Mouse (Mus musculus) erythroblast, embryonic 14.5 days (primary cell): Measurements from ENCODE around the gene St6galnac3. TPM values are rescaled to one million over a fixed set of nuclear protein-coding genes. Genes with fewer than 3 reads are reported as not detected.

ENCODE experiments used
- H3K27me3 ChIP-seq: 2 replicates; pipeline ENCODE4 v1.6.1; 2012; ENCODE audit warnings: inconsistent platforms; ENCODE audit not compliant: control insufficient read depth
- H3K36me3 ChIP-seq: 2 replicates; pipeline ENCODE4 v1.6.1; 2012; ENCODE audit warnings: mild to moderate bottlenecking, inconsistent platforms; ENCODE audit not compliant: control insufficient read depth
- H3K4me1 ChIP-seq: 2 replicates; pipeline ENCODE4 v1.6.1; 2012; ENCODE audit warnings: inconsistent platforms; ENCODE audit not compliant: control insufficient read depth
- H3K4me3 ChIP-seq: replicated peaks from 2 replicates; pipeline ENCODE3; 2012; ENCODE audit warnings: moderate library complexity, mild to moderate bottlenecking, inconsistent platforms
- H3K9me3 ChIP-seq: 2 replicates; pipeline ENCODE4 v1.6.1; 2012; ENCODE audit warnings: low read length, inconsistent platforms, mixed read lengths; ENCODE audit not compliant: control insufficient read depth
- GATA1 ChIP-seq: IDR thresholded peaks from 2 replicates; pipeline ENCODE4 v1.6.1; 2012; ENCODE audit warnings: low read length, inconsistent platforms, mixed read lengths
- TAL1 ChIP-seq: IDR thresholded peaks from 3 replicates; pipeline ENCODE4 v1.6.1; 2012; ENCODE audit warnings: low read length, inconsistent platforms, mixed read lengths
- polyA plus RNA-seq: library from polyadenylated mRNA; stranded (reverse); fragments of >175 nt; gene quantifications from 2 replicates; pipeline ENCODE4 v1.2.3, GENCODE M21; 2012

St6galnac3 gene
- polyA plus RNA-seq, 1 experiment, result 0.17 TPM

- no peaks in the 10 kb centered on the region; the same call in 1 of the 2 replicates for H3K9me3 ChIP-seq
- no peaks in the 10 kb centered on the region for H3K36me3 ChIP-seq
- H3K4me1 ChIP-seq, result no peaks in the 10 kb centered on the region
- TF ChIP-seq TAL1 (no peak), GATA1 (no peak)
- no peaks in the 10 kb centered on the region for H3K27me3 ChIP-seq
- H3K4me3 ChIP-seq, result no peak overlapping the region
Measured at GRCm38 (mm10) chr3:153359966-153360365, 365.0 kb downstream of the St6galnac3 start.

DNA sequence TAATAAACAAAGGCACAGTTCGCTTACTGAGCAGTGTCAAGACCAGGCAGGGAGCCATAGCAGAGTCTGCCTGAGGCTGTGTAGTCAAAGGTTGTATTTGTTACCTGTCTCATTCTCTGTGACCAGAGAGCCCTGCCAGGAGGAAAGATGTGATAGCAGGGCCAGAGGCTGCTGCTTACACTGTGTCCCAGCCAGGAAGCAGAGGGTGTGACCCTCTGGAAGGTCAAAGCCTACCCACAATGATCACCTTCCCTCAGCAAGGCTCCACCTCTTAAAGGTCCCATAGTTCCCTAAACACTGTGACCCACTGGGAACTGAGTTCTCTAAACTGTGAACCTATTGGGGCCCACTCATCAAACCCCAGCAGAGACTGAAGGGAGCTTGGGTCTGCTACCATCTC, 368.9 kb downstream of the St6galnac3 start:
- H3K4me1 ChIP-seq, result no peaks in the 10 kb centered on the region
- no peaks in the 10 kb centered on the region for H3K36me3 ChIP-seq
- H3K4me3 ChIP-seq, result no peak overlapping the region
- TF ChIP-seq TAL1, result no peak
- no peak for TF ChIP-seq GATA1
- no peaks in the 10 kb centered on the region for H3K27me3 ChIP-seq
- H3K9me3 ChIP-seq, result no peaks in the 10 kb centered on the region; the same call in 1 of the 2 replicates

DNA sequence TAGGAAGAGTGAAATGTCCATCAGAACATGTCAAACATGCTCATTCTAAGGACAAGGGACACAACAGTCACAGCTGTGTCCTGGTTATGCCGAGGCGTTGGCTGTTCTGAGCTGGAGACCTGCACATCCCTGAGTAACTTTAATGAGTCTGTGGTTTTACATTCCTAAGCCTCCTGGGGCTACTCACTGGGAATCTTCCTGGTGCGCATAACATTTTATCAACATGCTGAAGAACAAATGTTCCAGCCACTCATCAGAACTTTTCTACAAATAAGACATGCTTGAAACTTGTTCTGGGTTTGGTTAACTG, 370.0 kb downstream of the St6galnac3 start:
- H3K4me3 ChIP-seq, result no peak overlapping the region
- no peaks in the 10 kb centered on the region; the same call in 1 of the 2 replicates for H3K9me3 ChIP-seq
- H3K36me3 ChIP-seq, result no peaks in the 10 kb centered on the region
- no peaks in the 10 kb centered on the region for H3K27me3 ChIP-seq
- no peaks in the 10 kb centered on the region for H3K4me1 ChIP-seq
- TF ChIP-seq TAL1, result no peak
- no peak for TF ChIP-seq GATA1

DNA sequence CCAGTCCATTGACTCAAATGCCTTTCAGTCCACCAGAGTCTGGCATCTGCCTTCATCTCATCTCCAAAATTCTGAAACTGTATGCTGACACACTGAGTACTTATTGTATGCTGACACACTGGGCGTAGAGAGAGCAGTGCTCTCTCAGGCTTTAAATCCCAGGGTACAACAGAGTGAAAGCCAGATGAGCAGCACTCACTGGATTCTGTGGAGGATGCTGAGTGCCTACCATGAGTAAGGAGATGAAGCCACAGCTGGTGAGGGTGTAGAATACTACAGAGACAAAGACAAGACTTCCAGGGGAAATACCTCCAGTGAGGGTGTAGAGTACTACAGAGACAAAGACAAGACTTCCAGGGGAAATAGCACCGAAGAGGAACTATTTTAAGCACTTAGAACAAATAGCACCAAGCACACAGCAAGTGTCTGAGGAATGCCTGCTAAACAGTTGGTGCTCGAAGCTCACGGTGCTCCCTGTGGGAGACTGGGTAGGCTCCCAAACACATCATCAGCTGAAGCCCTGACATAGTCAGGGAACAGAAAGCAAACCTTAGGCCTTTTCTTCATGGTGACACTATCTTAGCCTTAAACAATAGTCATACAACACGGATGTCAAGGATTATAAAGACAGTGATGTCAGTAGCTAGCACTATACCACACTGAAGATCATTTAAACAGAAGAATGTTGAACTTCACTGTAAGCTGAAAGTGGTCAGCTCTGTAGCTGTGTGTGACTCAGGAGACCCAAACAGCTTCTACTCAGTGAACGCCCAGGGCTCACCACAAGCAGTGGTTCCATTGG, 370.6 kb downstream of the St6galnac3 start:
- Histone ChIP-seq H3K36me3 (no peaks in the 10 kb centered on the region), H3K4me3 (no peak overlapping the region), H3K4me1 (no peaks in the 10 kb centered on the region), H3K27me3 (no peaks in the 10 kb centered on the region), H3K9me3 (no peaks in the 10 kb centered on the region; the same call in 1 of the 2 replicates)
- TF ChIP-seq TAL1, result no peak
- no peak for TF ChIP-seq GATA1

DNA sequence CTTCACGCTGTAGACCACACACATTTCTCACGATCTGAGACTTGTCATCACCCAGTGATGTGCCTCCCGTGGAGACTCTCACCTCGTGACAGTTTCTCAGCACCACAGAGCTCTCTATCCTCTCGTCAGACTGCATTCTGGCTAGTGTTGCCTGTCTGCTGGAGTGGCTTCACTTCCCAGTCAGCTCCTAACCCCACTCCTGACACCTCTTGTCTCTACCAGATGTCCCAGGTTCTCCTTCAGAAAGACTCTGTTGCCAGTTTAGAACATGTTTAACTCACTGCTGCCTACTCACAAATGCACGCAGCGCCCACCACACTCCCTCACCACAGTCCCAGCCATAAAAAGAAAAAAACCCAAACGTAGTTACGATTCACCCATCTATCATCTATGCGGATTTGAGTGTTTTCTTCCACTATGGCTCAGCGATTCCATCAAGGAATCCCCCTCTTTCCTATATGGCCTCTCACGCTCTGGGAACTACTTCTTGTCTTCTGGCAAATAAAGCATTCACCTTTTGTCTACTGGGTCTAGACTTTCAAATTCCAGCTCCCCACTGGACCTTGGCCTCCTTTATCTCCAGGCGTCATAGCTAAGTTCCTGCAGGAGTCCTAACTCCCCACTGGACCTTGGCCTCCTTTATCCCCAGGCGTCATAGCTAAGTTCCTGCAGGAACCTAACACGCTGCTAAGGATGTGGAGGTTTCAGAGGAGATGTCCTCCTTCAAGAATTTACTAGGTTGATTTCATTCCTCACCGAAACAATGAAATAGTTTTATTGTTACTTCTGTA, 371.5 kb downstream of the St6galnac3 start:
- H3K4me3 ChIP-seq, result no peak overlapping the region

DNA sequence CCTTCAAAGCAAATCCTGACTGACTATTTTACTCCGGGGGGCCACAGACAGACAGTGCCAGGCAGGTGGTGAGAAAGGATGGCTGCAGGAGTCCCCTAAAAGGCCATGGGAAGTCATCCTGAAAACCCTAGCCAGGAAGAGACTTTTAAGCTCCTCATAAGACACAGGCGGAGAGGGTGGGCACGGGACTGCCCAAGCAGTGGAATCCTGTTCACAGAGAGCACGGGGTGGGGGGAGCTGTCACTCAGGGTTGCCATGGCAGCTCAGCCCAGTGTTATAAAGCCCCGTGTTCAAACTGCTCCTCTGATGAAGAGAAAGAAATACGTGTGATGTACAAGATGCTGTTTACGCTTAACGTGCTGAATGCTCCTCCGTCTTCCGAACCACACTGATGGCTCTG, 375.0 kb downstream of the St6galnac3 start:
- no peak for TF ChIP-seq GATA1
- no peak for TF ChIP-seq TAL1

More for the DNA sequence above, 371.5 kb downstream of the St6galnac3 start:
- Histone ChIP-seq H3K27me3 (no peaks in the 10 kb centered on the region), H3K9me3 (peaks cover 5% of the 10 kb centered on the region), H3K36me3 (no peaks in the 10 kb centered on the region), H3K4me1 (no peaks in the 10 kb centered on the region)
- TF ChIP-seq TAL1 (no peak), GATA1 (no peak)

DNA sequence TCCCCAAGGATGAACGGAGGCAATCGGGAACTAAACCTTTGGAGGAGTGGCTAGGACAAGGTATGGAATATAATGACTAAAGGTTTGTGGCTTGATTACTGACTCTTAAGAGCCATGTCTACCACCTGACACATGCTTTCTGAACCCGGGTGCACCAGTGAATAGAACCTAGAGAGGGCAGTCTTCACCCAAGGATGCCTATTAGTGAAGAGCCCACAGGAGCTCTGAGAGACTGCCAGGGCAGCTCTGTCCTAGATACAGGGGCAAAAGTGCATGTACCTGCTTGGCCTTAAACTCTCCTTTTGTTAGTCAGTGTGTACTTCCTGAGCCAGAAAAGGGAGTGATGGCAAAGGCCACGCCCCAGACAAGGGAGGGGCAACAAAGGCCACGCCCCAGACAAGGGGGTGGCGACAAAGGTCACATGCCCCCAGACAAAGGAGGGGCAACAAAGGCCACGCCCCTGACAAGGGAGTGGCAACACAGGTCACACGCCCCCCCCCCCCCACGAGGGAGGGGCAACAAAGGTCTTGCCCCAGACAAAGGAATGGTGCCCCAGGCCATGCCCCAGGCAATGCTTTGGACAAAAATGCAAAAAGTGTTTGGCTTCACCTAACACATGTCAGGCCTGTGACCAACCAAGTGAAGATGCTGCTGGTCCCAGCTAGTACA, 376.0 kb downstream of the St6galnac3 start:
- no peaks in the 10 kb centered on the region for H3K27me3 ChIP-seq
- no peaks in the 10 kb centered on the region for H3K36me3 ChIP-seq

More for the DNA sequence above, 375.0 kb downstream of the St6galnac3 start:
- no peaks in the 10 kb centered on the region for H3K4me1 ChIP-seq
- H3K36me3 ChIP-seq, result no peaks in the 10 kb centered on the region
- H3K9me3 ChIP-seq, result peaks cover 5% of the 10 kb centered on the region
- H3K4me3 ChIP-seq, result no peak overlapping the region
- no peaks in the 10 kb centered on the region for H3K27me3 ChIP-seq

GRCm38 (mm10) chr3:153344979-153345378, 380.0 kb downstream of the St6galnac3 start:
- no peaks in the 10 kb centered on the region for H3K36me3 ChIP-seq
- H3K9me3 ChIP-seq, result peaks cover 5% of the 10 kb centered on the region
- no peaks in the 10 kb centered on the region for H3K4me1 ChIP-seq
- H3K4me3 ChIP-seq, result no peak overlapping the region
- H3K27me3 ChIP-seq, result no peaks in the 10 kb centered on the region
- TF ChIP-seq TAL1, result no peak
- TF ChIP-seq GATA1, result no peak

More for the DNA sequence above, 376.0 kb downstream of the St6galnac3 start:
- TF ChIP-seq GATA1 (no peak), TAL1 (no peak)
- Histone ChIP-seq H3K4me3 (no peak overlapping the region), H3K9me3 (peaks cover 5% of the 10 kb centered on the region), H3K4me1 (no peaks in the 10 kb centered on the region)

GRCm38 (mm10) chr3:153339940-153340339, 385.0 kb downstream of the St6galnac3 start:
- H3K9me3 ChIP-seq, result no peaks in the 10 kb centered on the region
- no peak overlapping the region for H3K4me3 ChIP-seq
- no peaks in the 10 kb centered on the region for H3K27me3 ChIP-seq
- H3K4me1 ChIP-seq, result no peaks in the 10 kb centered on the region
- TF ChIP-seq TAL1 (no peak), GATA1 (no peak)
- H3K36me3 ChIP-seq, result no peaks in the 10 kb centered on the region
